Mouse (Mus musculus): ENCODE data around the gene Mapkapk5. TPM values are rescaled to one million over a fixed set of nuclear protein-coding genes. Genes with fewer than 3 reads are reported as not detected.
"Not testable (repeated sequence)": the region's sequence is repeated elsewhere in the genome, so short reads cannot be mapped to it uniquely, and the experiment has no call there.

Gene Mapkapk5
- total RNA-seq, 2 experiments from 2014 or later: 64.6 to 71.1 TPM

GRCm38 (mm10) chr5:121503231-121503630, 42.5 kb downstream of the Mapkapk5 start, which contains the start of gene Adam1b:
TSS of gene Adam1b (minus strand) at chr5:121503435.
- DNase-seq (ENCODE audit: low spot score in 2 of 2): no peak

- DNase-seq (ENCODE audit: low spot score in 2 of 2): not testable (repeated sequence)
These were observed 44.2 kb downstream of the Mapkapk5 start for GRCm38 (mm10) chr5:121501424-121501996.

DNA sequence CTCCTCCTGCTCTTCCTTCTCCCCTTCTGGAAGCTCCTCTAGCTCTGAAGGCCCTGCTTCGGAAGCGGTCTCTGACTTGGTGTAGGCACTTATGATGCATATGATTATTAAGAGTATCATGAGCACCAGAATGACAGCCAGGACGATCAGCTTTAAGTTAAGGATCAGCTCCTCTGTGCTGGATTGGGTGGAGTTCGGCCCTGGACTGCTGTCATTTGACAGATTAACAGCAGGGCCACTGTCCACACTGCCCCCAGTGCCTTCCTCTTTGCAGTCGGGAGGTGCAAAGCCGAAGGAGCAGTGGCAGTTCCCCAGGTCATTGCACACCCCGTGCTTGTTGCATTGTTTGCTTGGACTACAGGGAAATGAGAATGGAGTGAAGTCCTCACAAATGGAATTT, 45.0 kb downstream of the Mapkapk5 start:
- no peak for DNase-seq (ENCODE audit: low spot score in 2 of 2)

DNA sequence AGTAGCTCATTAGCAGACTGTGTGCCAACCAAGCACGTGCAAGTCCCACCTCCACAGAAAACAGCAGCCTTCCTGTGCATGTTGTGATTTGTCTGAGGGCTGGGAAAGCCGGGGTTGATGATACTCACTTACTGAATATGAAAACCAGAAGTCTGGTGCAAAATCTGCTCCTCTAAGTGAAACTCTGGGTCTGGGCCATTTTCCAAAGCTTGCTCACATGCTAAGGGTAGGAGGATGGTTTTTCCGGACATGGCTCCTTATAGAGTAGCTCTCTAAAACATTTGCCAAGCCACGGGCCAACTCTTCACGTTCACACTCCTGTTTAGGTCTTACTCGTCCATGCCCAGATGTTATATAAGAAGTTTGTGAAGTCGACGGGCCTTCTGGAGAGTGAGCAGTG, 52.4 kb downstream of the Mapkapk5 start:
- DNase-seq (ENCODE audit: low spot score in 2 of 2): peak; percentile 72 to 82

DNA sequence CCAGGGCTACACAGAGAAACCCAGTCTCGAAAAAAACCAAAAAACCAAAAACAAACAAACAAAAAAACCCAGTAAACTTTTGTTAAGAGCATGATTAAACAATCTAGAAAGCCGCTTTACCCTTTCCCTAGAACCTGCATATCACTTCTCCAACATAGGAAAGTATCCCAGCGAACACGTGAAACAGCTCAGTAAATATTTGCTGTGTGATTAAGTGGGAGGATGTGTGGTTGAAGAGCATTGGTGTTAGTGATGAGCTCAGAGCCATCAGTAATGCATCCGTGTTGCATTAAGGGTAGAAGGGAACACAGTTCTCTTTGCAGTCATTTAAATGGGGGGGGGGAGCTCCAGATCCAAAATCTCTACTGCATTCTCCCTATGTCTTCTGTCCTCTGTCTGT, 60.9 kb downstream of the Mapkapk5 start:
- no peak for DNase-seq (ENCODE audit: low spot score in 2 of 2)

DNA sequence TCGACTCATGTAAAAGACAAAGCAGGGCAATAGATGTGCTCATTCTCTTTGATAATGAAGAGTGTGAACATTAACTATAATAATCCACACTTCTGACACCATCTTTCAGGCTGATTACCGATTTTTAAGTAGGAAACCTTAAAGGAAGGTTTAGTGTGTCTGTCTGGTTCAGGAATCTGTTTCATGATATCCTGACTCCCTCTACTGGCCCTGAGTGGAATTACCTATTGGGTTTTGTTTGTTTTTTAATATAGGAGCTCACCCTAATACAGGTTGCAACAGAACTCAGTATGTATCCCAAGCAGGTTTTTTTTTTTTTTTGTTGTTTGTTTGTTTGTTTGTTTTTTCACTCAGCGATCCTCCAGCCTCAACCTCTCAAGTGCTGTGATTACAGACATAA, 68.0 kb downstream of the Mapkapk5 start:
- no peak for DNase-seq (ENCODE audit: low spot score in 2 of 2)

GRCm38 (mm10) chr5:121476040-121476439, 69.7 kb downstream of the Mapkapk5 start:
- no peak for DNase-seq (ENCODE audit: low spot score in 2 of 2)

Other genes starting within 250 kb of the Mapkapk5 start
- 10 to 100 TPM; 79.9 to 84.4 TPM for gene Trafd1, start 160.3 kb downstream of the Mapkapk5 start, total RNA-seq (2021)
- gene Naa25, start 148.0 kb downstream of the Mapkapk5 start, total RNA-seq (2021): 10 to 100 TPM; 43.2 to 43.4 TPM
- gene Tmem116, start 94.0 kb downstream of the Mapkapk5 start, total RNA-seq (2021): 1 to 10 TPM; 6.6 to 6.9 TPM
- 100 to 1,000 TPM; 136 to 145 TPM for gene Erp29, start 93.4 kb downstream of the Mapkapk5 start, total RNA-seq (2021)
- under 1 TPM in 1 of 2 experiments, not detected in 1; 0.16 TPM for gene Adam1b, start 42.5 kb downstream of the Mapkapk5 start, total RNA-seq (2021)
- gene Adam1a, start 423 bp downstream of the Mapkapk5 start, total RNA-seq (2021): 10 to 100 TPM; 11.6 to 11.8 TPM
- not detected for gene Gm42878, start 423 bp downstream of the Mapkapk5 start, total RNA-seq (2021)
- gene Aldh2, start 47.9 kb upstream of the Mapkapk5 start, total RNA-seq (2021): 100 to 1,000 TPM; 128 to 130 TPM
- 1 to 10 TPM; 6.0 to 6.2 TPM for gene Acad12, start 73.0 kb upstream of the Mapkapk5 start, total RNA-seq (2021)
- 1 to 10 TPM; 4.5 to 5.3 TPM for gene Acad10, start 114.6 kb upstream of the Mapkapk5 start, total RNA-seq (2021)
- 10 to 100 TPM; 65.2 to 67.6 TPM for gene Brap, start 114.7 kb upstream of the Mapkapk5 start, total RNA-seq (2021)
- 100 to 1,000 TPM; 215 to 226 TPM for gene Atxn2, start 165.4 kb upstream of the Mapkapk5 start, total RNA-seq (2021)